Mouse (Mus musculus) frontal cortex, postnatal 36 days (tissue): Measurements from ENCODE around the gene Wnt2.

Experiments
- DNase-seq, 2 experiments: peaks; one replicate each; pipeline ENCODE4 v3.0.0; 2022; ENCODE audit warnings: low spot score in 2 of 2

The Wnt2 gene

GRCm38 (mm10) chr6:17978881-17979280, 51.5 kb downstream of the Wnt2 start:
- DNase-seq: no peak

- peak; percentile 15 to 20 for DNase-seq
These were observed 52.1 kb downstream of the Wnt2 start for GRCm38 (mm10) chr6:17978324-17978723.

- DNase-seq: no peak
These were observed 53.2 kb downstream of the Wnt2 start for GRCm38 (mm10) chr6:17977165-17977564.

DNA sequence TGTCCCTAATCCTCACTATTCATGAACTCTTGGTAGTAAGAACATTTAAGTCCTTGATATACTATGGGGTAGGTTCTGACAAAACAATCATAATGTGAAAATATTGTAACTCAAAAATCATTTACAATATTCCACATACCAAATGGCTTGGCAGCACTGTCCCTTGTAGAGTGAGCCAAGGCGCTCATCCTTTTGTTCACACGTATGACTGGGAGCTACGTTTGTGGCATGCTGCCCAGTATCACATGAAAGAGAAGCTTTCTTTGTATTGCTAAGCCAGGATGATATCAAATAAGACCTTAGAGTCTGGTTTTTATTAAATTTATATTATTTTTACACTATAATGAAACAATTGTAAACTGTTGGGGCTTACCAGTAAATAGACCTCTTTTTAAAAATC, 56.0 kb downstream of the Wnt2 start:
- peak in 1 of 2 experiments; percentile 17 for DNase-seq

GRCm38 (mm10) chr6:17971393-17971792, 59.0 kb downstream of the Wnt2 start:
- DNase-seq: no peak

GRCm38 (mm10) chr6:17969815-17970214, 60.6 kb downstream of the Wnt2 start:
- DNase-seq: no peak

GRCm38 (mm10) chr6:17968467-17969144, 61.8 kb downstream of the Wnt2 start:
- no peak for DNase-seq

DNA sequence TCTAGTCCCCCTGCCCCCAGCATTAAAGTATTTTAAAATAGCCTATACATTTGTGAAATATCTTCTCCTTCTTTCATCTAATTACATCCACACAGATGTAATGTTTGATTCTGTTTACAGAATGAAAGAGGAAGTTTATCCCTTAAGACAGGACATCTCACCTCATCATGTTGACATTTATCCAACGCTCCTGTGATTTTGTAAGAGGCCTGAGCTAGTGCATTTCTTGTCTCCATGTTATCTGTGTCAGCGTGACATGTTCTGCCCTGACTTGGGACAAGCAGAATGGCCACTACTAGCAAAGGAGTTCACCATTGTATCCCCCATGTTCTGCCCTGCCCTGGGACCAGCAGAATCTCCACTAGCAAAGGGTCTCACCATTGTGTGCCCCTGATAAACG, 66.9 kb downstream of the Wnt2 start:
- no peak for DNase-seq

DNA sequence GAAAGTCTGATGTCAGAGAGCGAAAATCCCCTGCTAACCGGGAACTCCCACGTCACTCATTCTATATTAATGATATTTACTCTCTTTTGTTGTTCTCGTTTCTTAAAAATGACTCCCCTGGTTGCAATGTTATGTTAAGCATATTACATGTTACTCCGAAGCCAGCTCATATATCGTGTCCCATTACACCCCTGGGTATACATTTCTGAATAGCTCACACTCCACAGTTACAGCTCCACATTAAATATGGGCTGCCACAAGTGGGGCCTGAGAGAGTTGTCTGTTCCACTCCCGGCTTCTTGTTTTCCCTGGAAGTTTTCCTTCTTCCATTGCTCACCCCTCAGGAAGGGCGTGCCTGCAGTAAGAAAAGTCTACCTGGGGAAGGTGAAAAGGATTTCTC, 78.6 kb downstream of the Wnt2 start:
- DNase-seq: no peak

DNA sequence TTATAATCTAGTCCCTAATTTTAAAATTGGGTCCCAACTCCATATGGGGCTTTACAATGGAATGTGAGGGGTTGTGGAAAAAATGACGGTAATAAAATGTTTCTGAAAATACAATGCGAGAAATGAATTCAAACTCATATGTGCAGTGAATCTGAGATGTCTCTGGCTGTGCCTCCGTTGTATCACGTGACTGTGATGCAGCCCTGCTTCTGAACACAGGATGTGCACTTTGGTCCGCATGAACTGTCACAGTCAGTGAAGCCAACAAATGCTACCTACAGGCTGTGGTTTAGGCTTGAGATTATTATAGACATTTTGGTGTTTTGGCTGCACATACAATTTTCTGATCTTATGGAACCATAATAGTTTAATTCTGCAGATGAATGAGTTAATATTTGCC, 81.3 kb downstream of the Wnt2 start:
- DNase-seq: no peak

DNA sequence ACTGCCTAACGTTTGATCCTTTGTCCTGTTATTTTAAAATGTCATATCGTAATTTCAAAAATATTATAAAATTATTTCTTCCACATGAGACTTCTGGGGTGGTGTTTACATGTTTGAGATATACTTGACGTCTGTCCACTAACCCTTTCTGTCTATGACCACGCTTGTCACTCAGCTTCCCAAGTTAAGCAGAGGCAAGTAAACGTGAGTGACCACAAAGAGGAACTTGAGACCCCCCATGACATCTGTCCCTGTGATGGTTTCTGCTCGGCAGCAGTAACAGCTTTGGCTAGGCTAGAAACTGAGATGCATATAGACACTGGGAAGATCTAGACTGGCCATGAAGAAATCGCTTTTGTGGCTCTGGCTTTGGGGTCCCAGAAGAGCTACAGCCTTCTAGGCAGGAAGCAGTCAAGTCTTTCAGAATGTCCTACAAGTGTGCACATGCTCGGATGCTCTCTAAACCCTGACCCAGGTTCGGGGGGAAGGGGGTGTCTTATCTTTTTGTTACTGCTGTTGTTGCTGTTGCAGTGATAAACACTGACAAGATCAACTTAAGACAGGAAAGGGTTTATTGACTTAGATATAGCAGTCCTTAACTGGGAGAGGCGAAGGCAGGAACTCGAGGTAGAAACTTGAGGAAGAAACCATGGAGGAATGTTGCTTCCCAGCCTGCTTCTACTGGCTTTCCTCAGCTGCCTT, 83.1 kb downstream of the Wnt2 start:
- no peak for DNase-seq

- DNase-seq: no peak
These were observed 83.9 kb downstream of the Wnt2 start for GRCm38 (mm10) chr6:17946456-17946855.

- DNase-seq: no peak
These were observed 86.3 kb downstream of the Wnt2 start for GRCm38 (mm10) chr6:17943877-17944617.

- no peak for DNase-seq
These were observed 88.0 kb downstream of the Wnt2 start for GRCm38 (mm10) chr6:17942344-17942743.

DNA sequence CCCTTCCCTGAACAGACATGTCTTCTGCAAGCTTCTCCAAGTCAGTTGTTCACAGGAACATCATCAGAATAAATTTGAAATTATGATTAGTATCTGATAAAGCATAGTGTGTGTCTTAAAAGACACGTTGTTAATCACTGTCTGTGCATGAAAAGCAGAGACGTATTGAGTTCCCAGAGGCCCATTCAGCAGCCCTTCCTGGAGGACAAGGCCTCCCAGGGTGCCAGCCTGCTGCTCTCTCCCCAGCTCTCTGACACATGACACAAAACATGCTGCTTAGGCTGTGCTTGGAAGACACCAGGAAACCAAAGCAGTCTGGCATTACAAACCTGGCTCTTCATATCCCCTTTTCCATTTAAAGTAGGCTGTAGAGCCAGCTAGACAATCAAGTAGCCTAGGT, 88.5 kb downstream of the Wnt2 start:
- DNase-seq: no peak
